Mouse (Mus musculus): ENCODE data around the gene Ccdc74a. TPM values are rescaled to one million over a fixed set of nuclear protein-coding genes. Genes with fewer than 3 reads are reported as not detected.
"Not testable (repeated sequence)": the region's sequence is repeated elsewhere in the genome, so short reads cannot be mapped to it uniquely, and the experiment has no call there.

Ccdc74a gene
- 8.2 and 11.9 TPM in 2 replicates for polyA plus RNA-seq (2016; fragmentation: Nextera tagmentation; extraction: Ambion mirVana)

DNA sequence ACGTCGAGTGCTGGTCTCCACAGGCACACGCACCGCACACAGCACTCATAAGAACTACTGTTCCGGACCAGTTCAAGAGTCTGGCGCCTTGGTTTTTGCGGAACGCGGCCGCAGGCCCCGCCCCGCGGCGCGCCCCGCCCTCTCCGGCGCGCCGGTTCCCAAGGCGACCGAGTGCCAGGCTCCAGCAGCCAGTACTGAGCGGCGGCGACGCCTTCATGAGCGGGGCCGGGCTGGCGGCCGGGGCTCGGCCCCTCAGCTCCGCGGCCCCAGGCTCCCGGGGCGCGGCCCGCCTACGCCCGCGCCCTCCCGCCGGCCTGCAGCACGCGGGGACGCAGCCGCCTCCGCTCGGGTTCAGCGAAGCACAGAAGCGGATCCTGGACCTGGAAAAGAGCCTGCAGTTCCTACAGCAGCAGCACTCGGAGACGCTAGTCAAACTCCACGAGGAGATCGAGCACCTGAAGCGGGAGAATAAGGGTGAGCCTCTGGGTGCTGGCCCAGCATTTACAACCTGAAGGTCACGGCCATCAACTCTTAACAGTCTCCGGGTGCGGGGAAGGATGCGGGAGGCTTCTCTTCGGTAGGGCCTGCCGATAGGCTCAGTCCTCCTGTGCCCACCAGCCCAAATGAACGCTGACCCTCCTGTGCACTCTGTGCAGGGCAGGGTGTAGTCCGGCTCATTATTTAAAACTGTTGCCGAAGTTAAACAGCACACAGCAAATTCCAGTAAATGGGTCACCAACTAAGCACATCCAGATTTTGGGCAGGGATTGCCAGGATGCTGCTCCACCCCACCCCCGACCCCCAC is at the start of gene Ccdc74a:
Gene Ccdc74a (plus strand): TSS at position 161 of the 805 bp plus-strand sequence.
- Histone ChIP-seq H3K4me2 (peak within 1 kb of the TSS; percentile 86), H3K27me3 (no peaks in the 10 kb centered on the region), H3K9ac (replicated peaks) (peak within 1 kb of the TSS; percentile 71), H3K9me3 (no peaks in the 10 kb centered on the region), H3K4me3 (replicated peaks) (peak within 1 kb of the TSS; percentile 62), H3K27ac (peak within 1 kb of the TSS; percentile 69), H3K36me3 (peaks cover 53% of the 10 kb centered on the region), H3K4me1 (replicated peaks) (peaks cover 10% of the 10 kb centered on the region)
- WGBS, result 2% methylated on average over 65 of the region's 65 CpGs
- peak; percentile 92 for ATAC-seq (ENCODE audit: insufficient number of reproducible peaks, insufficient read depth, low FRiP score, low TSS enrichment, low read depth)

- WGBS, result 60% methylated on average over 3 of the region's 3 CpGs
- no peak overlapping the region for H3K9ac ChIP-seq (replicated peaks)
Observed at GRCm38 (mm10) chr16:17600944-17601562, 45.2 kb upstream of the Ccdc74a start.

DNA sequence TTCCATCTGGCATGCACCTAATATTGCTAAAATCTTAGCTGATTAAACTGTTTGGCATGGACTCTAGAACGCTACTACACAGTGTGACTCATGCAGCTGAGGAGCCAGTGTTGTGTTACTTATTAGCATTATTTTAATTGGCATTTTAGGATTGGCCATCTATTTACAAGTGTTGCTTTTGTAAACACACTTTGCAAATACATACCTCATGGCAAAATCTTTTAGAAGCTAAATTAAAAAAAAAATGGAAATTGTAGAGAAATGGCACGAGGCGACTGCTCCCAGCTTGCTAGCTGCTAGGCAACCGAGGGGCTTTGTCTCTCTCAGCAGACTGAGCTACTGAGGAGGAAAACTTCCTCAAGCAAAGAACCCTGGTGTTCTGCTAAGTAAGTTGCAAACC is 41.3 kb upstream of the Ccdc74a start:
- Histone ChIP-seq H3K27ac (no peak overlapping the region), H3K9ac (replicated peaks) (no peak overlapping the region), H3K27me3 (no peaks in the 10 kb centered on the region; the same call in 1 of the 2 replicates), H3K4me2 (no peak overlapping the region), H3K36me3 (no peaks in the 10 kb centered on the region), H3K4me3 (replicated peaks) (no peak overlapping the region), H3K4me1 (replicated peaks) (no peaks in the 10 kb centered on the region), H3K9me3 (no peaks in the 10 kb centered on the region; the same call in 1 of the 2 replicates)
- WGBS, result 72% methylated on average over 4 of the region's 4 CpGs
- no peak for ATAC-seq (ENCODE audit: insufficient number of reproducible peaks, insufficient read depth, low FRiP score, low TSS enrichment, low read depth)

More at GRCm38 (mm10) chr16:17600944-17601562, 45.2 kb upstream of the Ccdc74a start:
- no peak overlapping the region for H3K4me2 ChIP-seq
- no peaks in the 10 kb centered on the region for H3K9me3 ChIP-seq
- no peaks in the 10 kb centered on the region for H3K36me3 ChIP-seq
- no peak overlapping the region for H3K27ac ChIP-seq
- no peaks in the 10 kb centered on the region for H3K4me1 ChIP-seq (replicated peaks)
- no peak overlapping the region for H3K4me3 ChIP-seq (replicated peaks)
- no peaks in the 10 kb centered on the region; the same call in 1 of the 2 replicates for H3K27me3 ChIP-seq
- ATAC-seq (ENCODE audit: insufficient number of reproducible peaks, insufficient read depth, low FRiP score, low TSS enrichment, low read depth), result no peak

DNA sequence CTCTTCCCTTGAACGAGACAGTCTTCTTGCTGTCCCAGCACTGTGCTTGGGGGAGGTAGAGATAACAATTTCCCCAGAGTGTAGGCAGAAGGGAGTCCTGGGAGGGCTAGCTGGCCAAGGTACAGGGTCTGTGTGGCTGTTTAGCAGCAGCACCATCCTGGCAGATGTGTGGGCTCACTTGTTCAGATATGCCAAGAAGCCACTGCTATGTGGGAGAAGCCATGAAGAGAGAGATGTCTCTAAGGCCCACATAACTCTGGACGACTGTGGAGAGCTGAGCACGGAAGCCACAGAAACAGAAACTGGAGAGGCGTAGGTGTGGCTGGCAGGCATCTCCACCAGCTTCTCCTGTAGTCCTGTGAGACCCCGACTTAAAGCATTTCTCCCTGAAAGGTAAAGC is 40.6 kb upstream of the Ccdc74a start:
- WGBS, result 79% methylated on average over 5 of the region's 5 CpGs
- ATAC-seq (ENCODE audit: insufficient number of reproducible peaks, insufficient read depth, low FRiP score, low TSS enrichment, low read depth), result no peak
- H3K9ac ChIP-seq (replicated peaks), result no peak overlapping the region
- H3K27me3 ChIP-seq, result no peaks in the 10 kb centered on the region; the same call in 1 of the 2 replicates
- no peak overlapping the region for H3K4me2 ChIP-seq
- H3K27ac ChIP-seq, result no peak overlapping the region
- H3K9me3 ChIP-seq, result no peaks in the 10 kb centered on the region; the same call in 1 of the 2 replicates
- no peaks in the 10 kb centered on the region for H3K36me3 ChIP-seq
- H3K4me3 ChIP-seq (replicated peaks), result no peak overlapping the region
- H3K4me1 ChIP-seq (replicated peaks), result no peaks in the 10 kb centered on the region

DNA sequence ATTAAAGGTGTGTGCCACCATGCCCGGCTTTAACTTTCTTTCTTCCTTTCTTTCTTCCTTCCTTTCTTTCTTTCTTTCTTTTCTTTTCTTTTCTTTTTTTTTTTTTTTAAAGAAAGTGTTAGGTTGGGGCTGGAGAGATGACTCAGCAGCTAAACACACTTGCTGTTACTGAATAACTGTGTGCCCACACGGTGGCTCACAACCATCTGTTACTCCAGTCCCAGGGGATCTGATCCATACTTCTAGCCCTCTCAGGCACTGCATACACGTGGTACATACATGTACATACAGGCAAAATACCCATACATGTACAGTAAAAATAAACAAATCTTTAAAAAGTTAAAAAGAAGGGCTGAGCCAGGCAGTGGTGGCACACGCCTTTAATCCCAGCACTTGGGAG is 34.9 kb upstream of the Ccdc74a start:
- H3K9ac ChIP-seq (replicated peaks), result no peak overlapping the region
- H3K27ac ChIP-seq, result no peak overlapping the region
- no peaks in the 10 kb centered on the region for H3K4me1 ChIP-seq (replicated peaks)
- no peak overlapping the region for H3K4me2 ChIP-seq
- 72% methylated on average over 4 of the region's 4 CpGs for WGBS
- no peaks in the 10 kb centered on the region; the same call in 1 of the 2 replicates for H3K9me3 ChIP-seq
- ATAC-seq (ENCODE audit: insufficient number of reproducible peaks, insufficient read depth, low FRiP score, low TSS enrichment, low read depth), result no peak
- no peak overlapping the region for H3K4me3 ChIP-seq (replicated peaks)
- H3K36me3 ChIP-seq, result no peaks in the 10 kb centered on the region
- no peaks in the 10 kb centered on the region for H3K27me3 ChIP-seq

GRCm38 (mm10) chr16:17614740-17615139 is 31.5 kb upstream of the Ccdc74a start:
- H3K9ac ChIP-seq (replicated peaks); H3K4me3 ChIP-seq (replicated peaks); ATAC-seq (ENCODE audit: insufficient number of reproducible peaks, insufficient read depth, low FRiP score, low TSS enrichment, low read depth); H3K4me2 ChIP-seq; H3K27ac ChIP-seq; H3K9me3 ChIP-seq; H3K4me1 ChIP-seq (replicated peaks); H3K36me3 ChIP-seq; H3K27me3 ChIP-seq: not testable (repeated sequence)
- 91% methylated on average over 6 of the region's 6 CpGs for WGBS

DNA sequence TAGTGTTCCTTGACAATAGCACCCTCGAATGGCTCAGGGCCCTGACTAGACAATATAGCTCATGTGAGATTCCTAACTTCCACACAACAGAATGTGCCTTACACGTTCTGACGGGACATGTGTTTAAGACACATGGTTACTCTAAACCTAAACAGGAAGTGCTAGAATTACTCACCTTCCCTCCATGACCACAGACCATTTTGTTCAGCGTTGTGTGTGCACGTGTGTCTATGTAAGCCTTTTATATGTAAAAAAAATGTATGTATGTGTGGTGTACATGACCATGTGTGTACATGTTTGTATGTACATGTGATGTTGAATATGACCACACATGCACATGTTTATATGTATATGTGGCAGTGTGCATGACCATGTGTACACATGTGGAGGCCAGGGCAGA is 30.1 kb upstream of the Ccdc74a start:
- Histone ChIP-seq H3K4me1 (replicated peaks) (peaks cover 16% of the 10 kb centered on the region), H3K27me3 (no peaks in the 10 kb centered on the region), H3K4me2 (no peak overlapping the region), H3K36me3 (no peaks in the 10 kb centered on the region), H3K4me3 (replicated peaks) (no peak overlapping the region), H3K9ac (replicated peaks) (no peak overlapping the region), H3K9me3 (no peaks in the 10 kb centered on the region), H3K27ac (no peak overlapping the region)
- WGBS, result 84% methylated on average over 5 of the region's 5 CpGs
- ATAC-seq (ENCODE audit: insufficient number of reproducible peaks, insufficient read depth, low FRiP score, low TSS enrichment, low read depth), result no peak

GRCm38 (mm10) chr16:17617922-17618565 is 28.2 kb upstream of the Ccdc74a start:
- Histone ChIP-seq H3K4me2 (peak overlapping the region; percentile 15; the same call in 1 of the 2 replicates), H3K27ac (no peak overlapping the region), H3K4me3 (replicated peaks) (0 out of 2 replicates have a peak overlapping the region, but pooled peaks have one; percentile 6), H3K4me1 (replicated peaks) (peaks cover 16% of the 10 kb centered on the region), H3K27me3 (no peaks in the 10 kb centered on the region), H3K9ac (replicated peaks) (no peak overlapping the region), H3K9me3 (no peaks in the 10 kb centered on the region), H3K36me3 (peaks cover 16% of the 10 kb centered on the region)
- ATAC-seq (ENCODE audit: insufficient number of reproducible peaks, insufficient read depth, low FRiP score, low TSS enrichment, low read depth), result peak; percentile 65
- 16% methylated on average over 13 of the region's 13 CpGs for WGBS

GRCm38 (mm10) chr16:17619198-17620105 is 26.8 kb upstream of the Ccdc74a start, which contains the start of gene Smpd4:
Gene Smpd4, plus strand, starts transcription at chr16:17619354.
- WGBS, result 2% methylated on average over 60 of the region's 60 CpGs
- Histone ChIP-seq H3K4me1 (replicated peaks) (peaks cover 16% of the 10 kb centered on the region), H3K27ac (peak within 1 kb of the TSS; percentile 23; the same call in 1 of the 2 replicates), H3K27me3 (no peaks in the 10 kb centered on the region), H3K4me3 (replicated peaks) (peak within 1 kb of the TSS; percentile 96), H3K9ac (replicated peaks) (peak within 1 kb of the TSS; percentile 87), H3K4me2 (peak within 1 kb of the TSS; percentile 85), H3K36me3 (peaks cover 29% of the 10 kb centered on the region), H3K9me3 (no peaks in the 10 kb centered on the region)
- peak; percentile 72 for ATAC-seq (ENCODE audit: insufficient number of reproducible peaks, insufficient read depth, low FRiP score, low TSS enrichment, low read depth)

DNA sequence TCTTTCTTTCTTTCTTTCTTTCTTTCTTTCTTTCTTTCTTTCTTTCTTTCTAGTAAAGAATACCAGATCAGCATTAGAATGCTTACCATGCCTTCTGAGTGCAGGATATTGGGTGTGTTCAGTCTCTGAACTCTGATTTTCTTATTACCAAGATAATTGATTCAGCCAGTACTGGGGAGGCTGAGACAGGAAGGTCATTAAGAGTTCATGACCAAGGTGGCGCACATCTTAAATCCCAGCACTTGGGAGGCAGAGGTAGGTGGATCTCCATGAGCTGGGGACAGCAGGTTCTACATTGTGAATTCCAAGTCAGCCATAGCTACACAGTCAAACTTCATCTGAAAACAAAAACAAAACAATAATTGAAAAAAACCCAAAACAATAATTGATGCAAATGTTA is 24.3 kb upstream of the Ccdc74a start:
- no peak overlapping the region for H3K4me3 ChIP-seq (replicated peaks)
- no peak overlapping the region for H3K9ac ChIP-seq (replicated peaks)
- H3K9me3 ChIP-seq, result no peaks in the 10 kb centered on the region
- 91% methylated on average over 1 of the region's 1 CpGs for WGBS
- H3K4me2 ChIP-seq, result no peak overlapping the region
- H3K4me1 ChIP-seq (replicated peaks), result peaks cover 16% of the 10 kb centered on the region
- no peak overlapping the region for H3K27ac ChIP-seq
- ATAC-seq (ENCODE audit: insufficient number of reproducible peaks, insufficient read depth, low FRiP score, low TSS enrichment, low read depth), result no peak
- H3K36me3 ChIP-seq, result peaks cover 52% of the 10 kb centered on the region
- no peaks in the 10 kb centered on the region for H3K27me3 ChIP-seq
